Mouse (Mus musculus): ENCODE measurements around the gene Nr1d2.

DNA sequence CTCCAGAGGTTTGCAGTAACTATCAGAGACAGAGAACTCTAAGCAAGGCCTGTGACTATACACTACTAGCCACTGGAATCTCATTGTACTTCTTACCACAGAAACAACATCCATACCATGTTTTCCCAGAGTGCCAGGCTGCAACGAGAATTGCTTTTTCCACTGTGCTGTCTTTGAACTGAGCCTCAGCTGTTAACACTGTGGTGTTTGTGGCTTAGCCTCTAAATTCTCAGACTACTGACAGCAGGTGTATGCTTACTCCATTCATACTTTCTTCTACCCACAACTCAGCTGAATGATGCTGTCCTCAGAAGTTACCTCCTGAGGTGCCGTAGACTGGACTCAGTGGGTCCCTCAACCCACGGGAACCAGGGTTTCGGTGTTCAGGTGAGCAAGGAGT, 2.9 kb upstream of the Nr1d2 start:
- TF ChIP-seq POLR2A (IDR thresholded peaks at IDR 0.05; ENCODE audit: borderline replicate concordance, control insufficient read depth, low read depth, low read length) (no peak), CTCF (IDR thresholded peaks at IDR 0.05; ENCODE audit: control insufficient read depth, insufficient read depth, low read length) (no peak)

All from bone marrow, adult 2 months (tissue).